Mouse (Mus musculus): Measurements from ENCODE around the gene Pitpnm3. TPM values are rescaled to one million over a fixed set of nuclear protein-coding genes. Genes with fewer than 3 reads are reported as not detected.

Gene Pitpnm3
- polyA plus RNA-seq, 1 experiment from 2014 or later: 1.9 TPM

GRCm38 (mm10) chr11:72010940-72011722, 124.4 kb downstream of the Pitpnm3 start:
- WGBS: 24% methylated on average over 9 of the region's 9 CpGs
- no peak for ATAC-seq (ENCODE audit: borderline replicate concordance, extremely low read depth, low FRiP score, low TSS enrichment)

GRCm38 (mm10) chr11:72010367-72010766, 125.2 kb downstream of the Pitpnm3 start:
- ATAC-seq (ENCODE audit: borderline replicate concordance, extremely low read depth, low FRiP score, low TSS enrichment): no peak
- no peak overlapping the region for H3K9ac ChIP-seq

More at GRCm38 (mm10) chr11:72010940-72011722, 124.4 kb downstream of the Pitpnm3 start:
- peaks cover 3% of the 10 kb centered on the region; the same call in 1 of the 2 replicates for H3K27me3 ChIP-seq
- H3K27ac ChIP-seq: no peak overlapping the region
- no peaks in the 10 kb centered on the region for H3K36me3 ChIP-seq
- H3K9ac ChIP-seq: no peak overlapping the region
- no peak overlapping the region for H3K4me3 ChIP-seq
- H3K4me2 ChIP-seq: no peak overlapping the region
- H3K4me1 ChIP-seq: peaks cover 14% of the 10 kb centered on the region; the same call in 1 of the 2 replicates
- H3K9me3 ChIP-seq: no peaks in the 10 kb centered on the region

GRCm38 (mm10) chr11:72005547-72005946, 130.0 kb downstream of the Pitpnm3 start:
- no peaks in the 10 kb centered on the region for H3K36me3 ChIP-seq

More at GRCm38 (mm10) chr11:72010367-72010766, 125.2 kb downstream of the Pitpnm3 start:
- Histone ChIP-seq H3K27ac (no peak overlapping the region), H3K4me3 (no peak overlapping the region), H3K4me2 (no peak overlapping the region), H3K27me3 (peaks cover 3% of the 10 kb centered on the region; the same call in 1 of the 2 replicates), H3K9me3 (no peaks in the 10 kb centered on the region), H3K4me1 (peaks cover 14% of the 10 kb centered on the region; the same call in 1 of the 2 replicates), H3K36me3 (no peaks in the 10 kb centered on the region)
- 18% methylated on average over 5 of the region's 5 CpGs for WGBS

GRCm38 (mm10) chr11:72003171-72003570, 132.4 kb downstream of the Pitpnm3 start:
- ATAC-seq (ENCODE audit: borderline replicate concordance, extremely low read depth, low FRiP score, low TSS enrichment): no peak
- H3K27ac ChIP-seq: no peak overlapping the region
- H3K9ac ChIP-seq: no peak overlapping the region
- H3K36me3 ChIP-seq: no peaks in the 10 kb centered on the region
- H3K27me3 ChIP-seq: no peaks in the 10 kb centered on the region
- 44% methylated on average over 9 of the region's 9 CpGs for WGBS
- no peaks in the 10 kb centered on the region for H3K4me1 ChIP-seq
- H3K4me3 ChIP-seq: no peak overlapping the region
- no peaks in the 10 kb centered on the region for H3K9me3 ChIP-seq
- no peak overlapping the region for H3K4me2 ChIP-seq

More at GRCm38 (mm10) chr11:72005547-72005946, 130.0 kb downstream of the Pitpnm3 start:
- Histone ChIP-seq H3K27ac (no peak overlapping the region), H3K4me2 (no peak overlapping the region), H3K27me3 (no peaks in the 10 kb centered on the region), H3K9ac (no peak overlapping the region), H3K4me1 (peaks cover 3% of the 10 kb centered on the region; the same call in 1 of the 2 replicates), H3K9me3 (no peaks in the 10 kb centered on the region), H3K4me3 (no peak overlapping the region)
- 79% methylated on average over 6 of the region's 6 CpGs for WGBS
- ATAC-seq (ENCODE audit: borderline replicate concordance, extremely low read depth, low FRiP score, low TSS enrichment): no peak

- Histone ChIP-seq H3K4me3 (no peak overlapping the region), H3K27ac (no peak overlapping the region), H3K4me2 (no peak overlapping the region), H3K9ac (no peak overlapping the region), H3K36me3 (no peaks in the 10 kb centered on the region), H3K9me3 (no peaks in the 10 kb centered on the region), H3K4me1 (no peaks in the 10 kb centered on the region), H3K27me3 (no peaks in the 10 kb centered on the region)
- 44% methylated on average over 13 of the region's 13 CpGs for WGBS
- ATAC-seq (ENCODE audit: borderline replicate concordance, extremely low read depth, low FRiP score, low TSS enrichment): no peak
These were observed 133.3 kb downstream of the Pitpnm3 start for GRCm38 (mm10) chr11:72002138-72002853.

- ATAC-seq (ENCODE audit: borderline replicate concordance, extremely low read depth, low FRiP score, low TSS enrichment): no peak
- no peaks in the 10 kb centered on the region for H3K27me3 ChIP-seq
- no peak overlapping the region for H3K4me3 ChIP-seq
These were observed 135.4 kb downstream of the Pitpnm3 start for GRCm38 (mm10) chr11:72000194-72000593.

More at GRCm38 (mm10) chr11:72000194-72000593, 135.4 kb downstream of the Pitpnm3 start:
- no peaks in the 10 kb centered on the region for H3K36me3 ChIP-seq
- H3K9ac ChIP-seq: no peak overlapping the region
- no peak overlapping the region for H3K4me2 ChIP-seq
- no peak overlapping the region for H3K27ac ChIP-seq
- 83% methylated on average over 6 of the region's 6 CpGs for WGBS
- peaks cover 11% of the 10 kb centered on the region; the same call in 1 of the 2 replicates for H3K4me1 ChIP-seq
- no peaks in the 10 kb centered on the region for H3K9me3 ChIP-seq

Other genes with a start within 250 kb of the Pitpnm3 start
- 0.43 and 0.72 TPM in 2 replicates for gene Aipl1, start 98.3 kb downstream of the Pitpnm3 start, polyA plus RNA-seq (2015; fragmentation: Nextera tagmentation; extraction: Ambion mirVana)
- gene Pimreg, start 93.7 kb downstream of the Pitpnm3 start, polyA plus RNA-seq (2015; fragmentation: Nextera tagmentation; extraction: Ambion mirVana): 153 and 156 TPM in 2 replicates
- 0.26 and 0.44 TPM in 2 replicates for gene Gm43951, start 71.1 kb upstream of the Pitpnm3 start, polyA plus RNA-seq (2015; fragmentation: Nextera tagmentation; extraction: Ambion mirVana)
- 18.8 and 19.0 TPM in 2 replicates for gene 4933427D14Rik, start 71.7 kb upstream of the Pitpnm3 start, polyA plus RNA-seq (2015; fragmentation: Nextera tagmentation; extraction: Ambion mirVana)
- gene Txndc17, start 71.8 kb upstream of the Pitpnm3 start, polyA plus RNA-seq (2015; fragmentation: Nextera tagmentation; extraction: Ambion mirVana): 184 and 186 TPM in 2 replicates
- 45.5 and 46.9 TPM in 2 replicates for gene Med31, start 79.8 kb upstream of the Pitpnm3 start, polyA plus RNA-seq (2015; fragmentation: Nextera tagmentation; extraction: Ambion mirVana)
- 0.05 and 0.24 TPM in 2 replicates for gene Slc13a5, start 131.4 kb upstream of the Pitpnm3 start, polyA plus RNA-seq (2015; fragmentation: Nextera tagmentation; extraction: Ambion mirVana)
- 6.0 and 7.3 TPM in 2 replicates for gene Xaf1, start 165.9 kb upstream of the Pitpnm3 start, polyA plus RNA-seq (2015; fragmentation: Nextera tagmentation; extraction: Ambion mirVana)
- not detected in 2 replicates for gene Fbxo39, start 178.7 kb upstream of the Pitpnm3 start, polyA plus RNA-seq (2015; fragmentation: Nextera tagmentation; extraction: Ambion mirVana)
- 11.4 and 11.8 TPM in 2 replicates for gene Tekt1, start 226.7 kb upstream of the Pitpnm3 start, polyA plus RNA-seq (2015; fragmentation: Nextera tagmentation; extraction: Ambion mirVana)